Mouse (Mus musculus) duodenum, adult 2 months (tissue): Measurements from ENCODE around the gene Myh10. TPM values are rescaled to one million over a fixed set of nuclear protein-coding genes. Genes with fewer than 3 reads are reported as not detected.

ENCODE experiments used
- polyA plus RNA-seq: library from polyadenylated mRNA; depleted of rRNA; stranded (reverse); fragments of >200 nt; gene quantifications from 2 replicates; pipeline ENCODE4 v1.2.3, GENCODE M21; 2012; ENCODE audit warnings: low replicate concordance; rRNA removed

Gene Myh10
- 1.9 and 3.6 TPM in 2 replicates for polyA plus RNA-seq

DNA sequence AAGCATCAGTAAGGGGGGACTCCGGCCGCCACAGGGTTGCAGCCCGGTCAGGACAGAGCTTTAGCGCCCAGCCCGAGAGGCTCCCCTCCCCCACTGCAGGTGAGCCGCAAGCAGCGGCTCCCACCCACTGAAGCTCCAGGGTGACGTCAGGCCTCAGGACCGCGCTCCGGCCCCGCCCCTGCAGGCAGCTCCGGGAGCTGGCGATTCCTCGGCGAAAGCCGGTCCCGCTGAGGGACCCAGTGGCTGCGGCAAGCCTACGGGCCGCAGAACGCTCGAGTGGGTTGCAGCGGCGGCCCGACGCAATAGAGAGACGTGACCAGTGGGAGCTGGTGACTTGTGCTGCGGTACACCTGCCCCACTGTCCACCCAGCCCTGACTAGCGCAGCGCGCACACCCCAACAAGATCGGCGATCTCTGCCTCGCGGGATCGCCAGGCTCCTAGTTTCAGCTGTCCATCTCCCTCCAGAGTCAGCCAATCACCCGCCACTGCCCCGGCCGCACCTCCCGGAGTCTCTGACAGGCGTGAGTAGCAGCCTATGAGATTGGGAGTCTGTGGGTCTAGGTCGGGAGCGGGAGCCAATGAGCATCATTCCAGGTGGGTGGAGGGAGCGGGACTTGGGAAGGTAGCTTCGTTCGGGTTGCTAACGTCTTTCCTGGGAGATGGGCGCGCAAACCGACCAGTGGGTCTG, at the start of gene Myh10:
Myh10 (plus strand) TSS at position 239 of the 689 bp plus-strand sequence.

Other genes starting within 250 kb of the Myh10 start
- gene Pik3r6, start 188.5 kb upstream of the Myh10 start, polyA plus RNA-seq, result 1.3 and 1.8 TPM in 2 replicates
- 8.3 and 23.6 TPM in 2 replicates for gene Mfsd6l, start 135.4 kb upstream of the Myh10 start, polyA plus RNA-seq
- 0.29 and 0.69 TPM in 2 replicates for gene Ccdc42, start 104.5 kb upstream of the Myh10 start, polyA plus RNA-seq
- gene Ndel1, start 180.3 kb downstream of the Myh10 start, polyA plus RNA-seq, result 35.5 and 94.6 TPM in 2 replicates
- not detected in 2 replicates for gene Rnf222, start 197.0 kb downstream of the Myh10 start, polyA plus RNA-seq
- gene Rpl26, start 210.0 kb downstream of the Myh10 start, polyA plus RNA-seq, result 172 and 364 TPM in 2 replicates
- not detected in 2 replicates for gene Odf4, start 235.5 kb downstream of the Myh10 start, polyA plus RNA-seq